Mouse (Mus musculus) embryo, embryonic 11.5 days (tissue): Measurements from ENCODE around the gene Gid4.
A peak's percentile ranks its signal among the peaks of the same experiment; 100 is the strongest.
"Not testable (repeated sequence)": the region's sequence is repeated elsewhere in the genome, so short reads cannot be mapped to it uniquely, and the experiment has no call there.

Experiments used
- DNase-seq: peaks from one replicate; pipeline ENCODE4 v3.0.0-alpha.2; 2012; ENCODE audit warnings: low read depth, low spot score

The Gid4 gene

DNA sequence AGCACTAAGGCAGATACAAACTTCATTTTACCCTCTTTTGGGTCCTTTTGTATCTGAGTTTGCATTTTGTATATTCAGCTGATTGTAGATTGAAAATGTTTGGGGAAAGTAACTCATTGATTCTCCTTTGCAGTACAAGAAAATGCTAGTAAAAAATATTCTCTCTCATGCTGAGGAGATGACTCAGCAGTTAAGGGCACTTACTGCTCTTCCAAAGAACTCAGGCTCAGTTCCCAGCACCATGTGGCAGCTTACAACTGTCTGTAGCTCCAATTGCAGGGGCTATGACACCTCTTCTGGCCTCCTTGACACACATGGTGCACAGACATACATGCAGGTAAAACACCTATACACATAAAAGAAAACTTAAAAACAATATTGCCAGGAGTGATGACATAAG, 16.6 kb downstream of the Gid4 start:
- DNase-seq = no peak

DNA sequence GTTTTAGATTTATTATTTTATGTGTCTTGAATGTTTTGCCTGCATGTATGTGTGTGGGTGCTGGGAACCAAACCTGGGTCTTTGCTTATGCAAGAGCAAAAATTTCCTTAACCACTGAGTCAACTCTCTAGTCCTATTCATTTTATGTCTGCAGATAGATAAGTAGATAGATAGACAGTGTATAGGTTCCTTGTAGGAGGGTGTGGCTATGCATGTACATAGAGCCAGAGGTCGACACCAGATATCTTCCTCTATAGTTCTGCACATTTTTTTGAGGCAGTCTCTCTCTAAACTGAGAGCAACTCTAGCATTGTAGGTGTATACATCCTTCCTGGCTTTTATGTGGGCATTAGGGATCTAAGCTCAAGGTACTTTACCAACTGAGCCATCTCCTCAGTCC, 18.2 kb downstream of the Gid4 start:
- DNase-seq = no peak

DNA sequence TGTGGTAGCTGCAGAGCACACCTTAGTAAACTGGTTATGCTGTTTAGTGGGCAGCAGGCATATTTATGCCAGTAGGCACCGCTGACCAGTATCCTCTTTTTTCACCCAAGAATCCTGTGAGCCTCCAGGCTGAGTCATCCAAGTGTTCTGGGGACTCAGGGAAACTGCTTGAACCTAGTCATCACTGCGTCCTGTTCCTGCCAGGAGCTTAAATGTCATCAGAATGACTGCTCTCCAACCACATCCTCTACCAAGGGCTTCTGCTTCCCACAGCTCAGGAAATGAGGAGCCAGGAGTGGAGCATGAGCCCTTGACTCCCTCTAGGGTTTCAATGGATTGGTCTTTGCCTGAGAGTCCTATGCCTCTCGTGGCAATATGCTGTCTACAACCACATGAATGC, 19.7 kb downstream of the Gid4 start:
- no peak for DNase-seq

DNA sequence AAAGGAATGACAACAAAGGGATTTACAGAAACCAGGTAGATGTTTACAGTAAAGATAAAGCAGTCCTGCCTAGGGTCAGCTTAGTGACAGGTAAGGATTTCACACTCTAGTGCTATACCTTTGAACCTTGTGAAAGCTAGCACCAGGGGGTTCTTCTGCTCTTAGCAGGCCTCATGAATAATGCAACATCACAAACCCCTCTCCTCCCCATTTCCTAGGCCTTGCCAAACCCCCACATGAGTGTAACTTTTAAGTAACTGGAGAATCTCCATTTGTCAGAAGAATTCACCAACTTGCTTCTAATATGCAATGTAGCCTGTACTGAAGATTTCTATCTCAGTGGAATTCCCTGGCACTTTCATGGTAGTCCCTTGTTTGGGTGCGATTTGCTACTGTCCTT, 22.7 kb downstream of the Gid4 start:
- DNase-seq = not testable (repeated sequence)

DNA sequence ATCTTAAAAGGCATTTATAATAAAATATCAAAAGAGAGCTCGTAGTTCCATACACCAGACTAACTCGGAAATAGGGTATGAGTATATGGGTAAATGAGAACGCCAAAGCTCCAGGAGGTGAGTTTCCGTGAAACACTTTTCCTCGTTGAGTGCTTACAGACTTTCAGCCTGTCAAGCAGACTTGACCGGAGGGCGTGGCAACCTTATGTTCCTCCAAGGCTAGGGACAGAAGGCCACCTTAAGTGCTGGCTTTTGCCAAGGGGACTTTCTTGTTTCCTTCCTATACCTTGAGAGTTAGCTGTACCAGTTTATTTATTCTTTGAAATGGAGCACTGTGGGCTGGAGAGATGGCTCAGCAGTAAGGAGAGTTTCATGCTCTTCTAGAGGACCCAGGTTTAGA, 23.2 kb downstream of the Gid4 start:
- no peak for DNase-seq

DNA sequence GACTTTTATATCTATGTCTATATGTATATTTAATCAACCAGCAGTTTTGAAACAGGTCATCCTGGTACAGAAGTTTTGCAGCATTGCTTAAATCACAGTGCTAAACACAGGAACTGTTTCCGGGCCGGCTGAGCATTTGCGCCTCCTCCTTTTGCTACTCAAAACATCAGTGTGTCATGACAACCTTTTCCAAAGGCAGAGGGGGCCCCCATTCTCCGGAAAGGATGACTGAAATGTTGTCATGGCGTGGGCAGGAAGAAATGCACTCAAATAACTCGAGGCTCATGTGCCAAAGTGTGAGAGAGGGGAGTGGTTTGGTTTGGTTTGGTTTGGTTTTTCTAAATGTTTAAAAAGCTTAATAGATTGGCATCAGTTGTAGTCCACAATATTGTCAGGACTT, 26.0 kb downstream of the Gid4 start:
- DNase-seq = no peak

DNA sequence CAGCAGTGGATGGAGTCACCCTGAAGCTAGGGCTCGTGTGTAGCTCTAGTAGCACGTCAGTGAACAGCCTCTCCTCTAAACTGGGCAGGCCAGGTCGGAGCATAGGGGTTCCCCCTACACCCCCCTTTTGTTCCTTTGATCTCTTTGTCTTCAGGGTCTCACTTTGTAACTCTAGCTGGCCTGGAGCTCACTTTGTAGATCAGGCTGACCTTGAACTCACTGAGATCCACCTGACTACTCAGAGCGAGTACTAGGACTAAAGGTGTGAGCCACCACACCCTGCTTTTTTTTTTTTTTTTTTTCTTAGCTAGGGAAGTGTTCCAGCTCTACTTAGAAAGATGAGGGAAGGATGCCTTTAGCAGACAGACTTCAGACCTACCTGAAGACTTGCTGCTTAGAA, 27.1 kb downstream of the Gid4 start:
- no peak for DNase-seq

DNA sequence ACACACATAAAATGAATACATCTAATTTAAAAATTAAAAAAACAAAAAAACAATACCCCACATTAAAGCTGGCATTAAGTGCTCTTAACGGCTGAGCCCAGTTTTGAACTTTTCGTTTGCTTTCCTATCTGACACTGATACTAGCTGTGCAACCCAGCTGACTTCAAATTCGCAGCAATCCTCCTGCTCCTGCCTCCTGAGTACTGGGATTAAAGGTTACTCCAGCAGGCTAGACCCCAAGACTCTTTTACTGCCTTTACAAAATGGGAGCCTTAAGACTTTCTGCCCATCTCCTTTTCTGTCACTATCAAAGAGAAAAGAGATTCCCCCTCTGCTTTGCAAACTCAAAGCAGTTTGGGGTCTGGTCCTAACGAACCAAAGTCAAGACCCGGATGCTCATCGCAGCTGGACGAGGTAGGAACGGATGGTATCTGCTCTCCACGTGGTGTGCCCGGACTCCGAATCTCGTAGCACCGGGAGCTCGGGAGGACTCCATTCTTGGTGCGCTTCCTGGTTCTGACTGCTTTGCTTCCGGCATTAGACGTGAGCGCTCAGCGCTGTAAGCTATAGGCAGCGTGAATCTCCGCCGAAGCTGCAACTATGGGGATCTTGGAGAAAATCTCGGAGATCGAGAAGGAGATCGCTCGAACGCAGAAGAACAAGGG, 37.3 kb downstream of the Gid4 start, which contains the start of gene Drg2:
Gene Drg2, plus strand, starts transcription at position 512 of the 665 bp plus-strand sequence.
- DNase-seq = peak; percentile 82

DNA sequence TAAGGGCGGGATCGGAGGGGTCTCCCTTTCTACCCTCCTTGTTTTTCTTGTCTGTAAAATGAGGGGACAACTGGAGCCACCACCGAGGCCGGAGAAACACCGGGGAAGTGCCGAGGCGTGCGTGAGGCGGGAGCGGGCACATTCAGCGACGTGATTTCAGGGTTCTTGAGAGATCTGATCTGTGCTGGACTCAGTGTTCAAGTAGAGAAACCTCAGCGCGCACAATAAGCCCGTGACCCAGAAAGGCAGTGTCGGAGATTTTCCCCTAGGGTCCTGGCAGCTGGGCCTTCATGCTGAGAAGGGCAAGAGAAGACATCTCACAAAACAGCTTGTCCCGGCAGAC, 37.8 kb downstream of the Gid4 start:
- no peak for DNase-seq

DNA sequence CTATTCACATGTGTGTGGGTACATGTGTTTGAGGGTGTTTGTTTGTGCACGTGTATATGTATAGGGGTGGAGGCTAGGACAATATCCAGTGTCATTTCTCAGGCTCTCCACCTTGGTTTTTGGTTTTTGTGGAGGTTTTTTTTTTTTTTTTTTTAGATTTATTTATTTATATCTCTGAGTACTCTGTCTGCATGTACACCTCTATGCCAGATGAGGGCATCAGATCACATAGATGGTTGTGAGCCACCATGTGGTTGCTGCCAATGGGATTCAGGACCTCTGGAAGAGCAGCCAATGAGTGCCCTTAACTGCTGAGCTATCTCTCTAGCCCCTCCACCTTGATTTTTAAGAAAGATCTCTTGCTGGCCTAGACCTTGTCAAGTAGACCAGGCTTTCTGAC, 41.0 kb downstream of the Gid4 start:
- no peak for DNase-seq

DNA sequence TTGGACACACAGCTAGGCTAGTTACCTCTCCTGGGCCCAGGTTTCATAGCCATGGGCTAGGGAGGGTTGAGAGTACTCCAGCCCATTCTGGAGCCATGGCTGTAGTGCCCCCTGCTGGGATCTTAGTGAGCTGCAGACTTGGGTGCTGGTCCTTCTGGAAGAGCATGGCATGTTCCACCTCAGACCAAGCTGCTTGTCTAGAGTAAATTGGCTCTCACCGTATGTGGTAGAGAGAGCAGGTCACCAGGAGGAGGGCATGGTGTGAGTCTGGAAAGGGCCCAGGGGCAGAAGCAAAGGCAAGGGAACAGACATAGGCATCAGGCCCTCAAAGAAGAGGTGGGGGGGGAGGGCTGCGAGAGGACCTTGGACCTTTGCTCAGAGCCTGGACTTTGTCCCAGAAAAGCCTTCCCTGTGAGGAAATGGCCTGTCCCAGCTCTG, 49.0 kb downstream of the Gid4 start:
- peak; percentile 20 for DNase-seq

DNA sequence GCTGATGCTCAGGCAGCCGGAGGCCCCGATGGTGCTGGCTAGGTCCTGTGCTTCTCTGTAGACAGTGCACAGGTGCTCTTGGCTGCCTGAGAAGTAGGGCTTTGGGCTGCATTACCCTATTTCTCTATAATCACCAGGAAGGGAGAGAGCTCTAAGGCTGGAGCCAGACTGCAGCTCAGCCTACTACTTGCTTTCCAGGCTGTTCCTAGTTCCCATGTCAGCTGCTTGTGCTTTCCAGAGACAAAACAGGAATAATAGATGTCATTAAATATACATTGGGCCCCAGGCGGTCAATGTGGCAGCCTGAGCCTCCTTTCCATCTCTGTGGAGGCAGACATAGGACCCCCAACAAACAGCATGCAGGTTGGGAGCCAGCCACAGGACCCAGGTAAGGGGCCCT, 52.1 kb downstream of the Gid4 start, which contains the start of gene Myo15:
Gene Myo15, plus strand, starts transcription at position 301 of the 400 bp plus-strand sequence.
- DNase-seq = no peak

DNA sequence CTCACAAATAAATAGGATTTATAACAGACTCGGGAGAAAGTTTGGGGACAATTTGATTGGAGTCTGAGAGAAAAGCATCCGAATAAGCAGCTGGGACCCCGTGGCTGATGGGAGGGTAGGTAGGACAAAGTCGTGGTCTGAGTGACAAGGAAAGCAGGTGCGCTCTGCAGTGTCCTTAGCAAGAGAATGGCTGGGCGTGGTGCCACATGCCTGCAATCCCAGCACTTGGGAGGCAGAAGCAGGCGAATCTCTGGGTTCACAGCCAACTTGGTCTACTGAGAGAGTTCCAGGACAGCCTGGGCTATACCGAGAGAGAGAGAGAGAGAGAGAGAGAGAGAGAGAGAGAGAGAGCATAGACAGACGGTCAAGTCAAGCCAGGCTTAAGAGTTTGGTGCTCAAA, 53.8 kb downstream of the Gid4 start:
- DNase-seq = no peak

DNA sequence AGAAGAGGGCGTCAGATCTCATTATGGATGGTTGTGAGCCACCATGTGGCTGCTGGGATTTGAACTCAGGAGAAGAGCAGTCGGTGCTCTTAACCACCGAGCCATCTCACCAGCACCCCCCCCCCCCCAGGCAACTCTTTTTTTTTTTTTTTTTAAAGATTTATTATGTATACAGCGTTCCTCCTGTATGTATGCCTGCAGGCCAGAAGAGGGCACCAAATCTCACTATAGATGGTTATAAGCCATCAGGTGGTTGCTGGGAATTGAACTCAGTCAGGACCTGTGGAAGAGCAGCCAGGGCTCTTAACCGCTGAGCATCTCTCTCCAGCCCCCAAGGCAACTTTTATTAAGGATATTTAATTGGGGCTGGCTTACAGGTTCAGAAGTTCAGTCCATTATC, 57.6 kb downstream of the Gid4 start:
- no peak for DNase-seq

DNA sequence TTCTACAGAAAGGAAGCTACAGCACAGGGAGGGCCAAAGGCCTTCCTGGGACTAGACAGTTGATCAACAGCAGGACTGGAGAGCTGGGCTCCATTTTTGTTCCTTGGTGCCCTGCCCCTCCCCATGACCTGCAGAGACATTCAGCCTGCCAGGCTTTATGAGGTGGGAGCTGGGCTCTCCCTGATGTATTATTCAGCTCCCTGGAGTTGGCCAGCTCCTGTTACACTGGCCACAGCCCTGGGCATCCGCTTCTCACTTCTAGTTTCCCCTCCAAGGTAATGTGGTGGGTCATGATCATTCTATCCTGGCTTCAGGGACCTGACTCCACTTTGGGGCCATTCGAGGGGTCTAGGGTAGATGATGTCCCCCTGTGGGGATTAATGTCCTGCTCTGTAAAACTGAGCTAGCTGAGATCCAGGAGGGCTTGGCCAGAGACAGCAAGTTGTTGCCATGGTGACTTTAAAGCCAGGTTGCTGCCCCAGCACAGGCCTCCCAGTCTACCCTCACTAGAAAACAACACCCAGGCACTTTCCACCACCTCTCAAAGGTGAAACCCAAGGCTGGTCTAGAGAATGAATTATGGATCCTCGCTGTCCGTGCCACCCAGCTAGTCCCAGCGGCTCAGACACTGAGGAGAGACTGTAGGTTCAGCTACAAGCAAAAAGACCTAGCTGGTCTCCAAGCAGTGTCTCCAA, 58.9 kb downstream of the Gid4 start:
- DNase-seq = no peak

DNA sequence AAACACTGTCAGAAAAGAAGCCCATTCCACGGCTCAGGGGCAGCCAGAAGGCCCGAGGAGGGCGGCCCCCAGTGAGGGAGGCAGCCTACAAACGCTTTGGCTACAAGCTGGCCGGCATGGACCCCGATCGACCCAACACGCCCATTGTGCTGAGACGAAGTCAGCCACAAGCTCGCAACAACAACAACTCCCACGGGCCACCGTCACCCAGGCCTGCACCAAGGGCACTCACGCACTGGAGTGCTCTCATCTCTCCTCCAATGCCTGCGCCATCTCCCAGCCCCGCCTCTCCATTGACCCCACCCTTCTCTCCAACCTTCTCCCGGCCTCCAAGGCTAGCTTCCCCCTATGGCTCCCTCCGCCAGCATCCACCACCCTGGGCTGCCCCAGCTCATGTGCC, 61.2 kb downstream of the Gid4 start:
- DNase-seq = no peak

DNA sequence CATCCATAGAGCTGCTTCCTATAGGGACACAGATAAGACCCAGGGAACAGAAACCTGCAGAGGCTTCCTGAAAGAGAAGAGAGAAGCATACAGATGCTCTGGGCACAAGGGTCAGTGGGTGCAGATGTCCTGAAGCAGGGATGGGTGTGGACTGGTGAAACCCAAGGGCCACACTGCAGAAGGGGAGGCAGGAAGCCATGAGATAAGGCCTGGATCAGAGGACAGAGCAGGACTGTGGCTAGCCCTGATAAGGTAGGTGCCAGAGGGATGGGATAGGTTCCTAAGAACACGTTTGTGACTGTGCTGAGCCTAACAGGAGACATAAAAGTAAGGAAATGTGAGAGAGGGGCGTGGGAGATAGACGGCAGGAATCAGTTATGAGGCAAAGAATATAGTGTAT, 69.3 kb downstream of the Gid4 start:
- no peak for DNase-seq

DNA sequence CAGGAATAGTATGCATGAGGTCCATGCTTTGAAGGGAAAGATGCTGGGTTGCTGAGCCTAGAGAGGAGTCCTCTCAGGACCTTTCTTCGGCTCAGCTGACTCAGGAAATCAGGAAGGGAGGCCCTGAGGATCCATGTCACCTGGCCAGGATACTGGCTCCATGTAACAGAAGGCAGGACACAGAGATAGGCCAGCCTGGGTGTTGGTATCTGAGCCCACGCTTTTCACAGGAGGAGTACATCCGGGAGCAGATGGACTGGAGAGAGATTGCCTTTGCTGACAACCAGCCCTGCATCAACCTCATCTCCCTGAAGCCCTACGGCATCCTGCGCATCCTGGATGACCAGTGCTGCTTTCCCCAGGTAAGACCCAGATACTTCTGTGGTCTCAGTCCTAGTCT, 75.8 kb downstream of the Gid4 start:
- no peak for DNase-seq

DNA sequence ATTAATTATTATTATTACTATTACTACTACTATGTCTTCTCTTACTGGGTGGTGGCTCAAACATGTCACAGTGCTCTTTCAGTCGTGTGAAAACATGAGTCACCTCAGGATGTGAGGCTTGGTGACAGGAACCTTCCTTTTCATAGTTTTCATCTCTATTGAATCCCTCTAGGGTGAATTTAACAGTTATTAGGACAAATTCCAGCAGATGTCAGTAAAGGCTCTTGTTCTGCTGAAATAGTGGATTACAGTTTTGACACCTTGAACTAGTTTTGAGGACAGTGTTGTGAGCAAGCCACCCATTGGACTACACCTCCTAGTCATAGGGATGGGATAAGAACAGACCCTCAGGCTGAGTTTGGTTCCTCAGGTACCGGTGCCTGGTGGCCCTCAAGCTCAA, 78.7 kb downstream of the Gid4 start:
- DNase-seq = no peak
